Comparison of ENCODE assay signal across 19 mouse cellular contexts in genomic region chr8:46818106-46818989, GRCm38 (mm10).
DNase-seq lines count a peak whose midpoint lies in the region; ATAC-seq and TF ChIP-seq lines count a peak whose summit lies in the region.
"Had no signal": no experiment of that assay in that cellular context is flagged by ENCODE, and none has a peak within 500 bp of the region (broad histone marks: within the 10 kb centered on the region; RNA-seq: fewer than 3 reads in every experiment).

No protein-coding gene starts in this region.

- WGBS in limb, embryonic 12.5 days: 63% methylated on average over 14 of the region's 14 CpGs
- WGBS in limb, embryonic 10.5 days: 79% methylated on average over 14 of the region's 14 CpGs
- 49% methylated on average over 14 of the region's 14 CpGs for WGBS in embryonic facial prominence, embryonic 14.5 days
- WGBS in midbrain, embryonic 11.5 days: 86% methylated on average over 14 of the region's 14 CpGs

- H3K27ac ChIP-seq in limb, embryonic 12.5 days: 0 out of 2 replicates have a peak overlapping the region, but pooled peaks have one; percentile 29
- H3K27ac ChIP-seq in limb, embryonic 10.5 days: no peak overlapping the region
- H3K27ac ChIP-seq in CH12.LX (ENCODE audit: insufficient read depth, low read depth): peak overlapping the region; percentile 38; the same call in 1 of the 2 replicates
- H3K27ac ChIP-seq in embryonic facial prominence, embryonic 14.5 days (replicated peaks; ENCODE audit: low read depth, low read length): no peak overlapping the region
- H3K27ac ChIP-seq in gastrocnemius, adult 2 months: no peak overlapping the region; the same call in 1 of the 2 replicates
- H3K27ac ChIP-seq in midbrain, embryonic 11.5 days (ENCODE audit: low read depth, low read length): no peak overlapping the region
- H3K27ac ChIP-seq: embryonic facial prominence, embryonic 13.5 days; forebrain, embryonic 12.5 days; hindbrain, postnatal 0 days had no signal

- H3K36me3 ChIP-seq in limb, embryonic 12.5 days: peaks cover 61% of the 10 kb centered on the region
- H3K36me3 ChIP-seq in limb, embryonic 10.5 days: peaks cover 38% of the 10 kb centered on the region
- peaks cover 15 to 90% of the 10 kb centered on the region in 2 experiments for H3K36me3 ChIP-seq in CH12.LX (replicated peaks in 1 of 2; ENCODE audit: control insufficient read depth in 1 of 2, insufficient read depth in 1 of 2, low read length in 1 of 2)
- H3K36me3 ChIP-seq in embryonic facial prominence, embryonic 14.5 days (ENCODE audit: control insufficient read depth, insufficient read depth, low read length): 0 out of 2 replicates have a peak, but pooled peaks cover 22% of the 10 kb centered on the region
- H3K36me3 ChIP-seq in midbrain, embryonic 11.5 days (ENCODE audit: control insufficient read depth, insufficient read depth, low read length): no peaks in the 10 kb centered on the region

- intact Hi-C loops in gastrocnemius, adult 2 months (cut with DNase I): no loop called here

- dilution Hi-C loops in CH12.LX (cut with MboI; ENCODE audit: extremely low pct_ligation_motif_present, extremely low pct_unique_long_range_greater_than_20kb, low sequenced_read_pairs): no loop called here

- no peak for TF ChIP-seq CTCF in CH12.LX (conservative IDR thresholded peaks at IDR 0.05 in 1 of 2, IDR thresholded peaks at IDR 0.05 in 1 of 2; ENCODE audit: low read depth in 2 of 2, low read length in 2 of 2)
- no peak for TF ChIP-seq CTCF in gastrocnemius, adult 2 months (IDR thresholded peaks at IDR 0.05)

- no peaks in the 10 kb centered on the region for H3K9me3 ChIP-seq in limb, embryonic 12.5 days
- no peaks in the 10 kb centered on the region for H3K9me3 ChIP-seq in limb, embryonic 10.5 days (replicated peaks)
- H3K9me3 ChIP-seq in CH12.LX (replicated peaks; ENCODE audit: low read length): no peaks in the 10 kb centered on the region
- H3K9me3 ChIP-seq in embryonic facial prominence, embryonic 14.5 days (ENCODE audit: control insufficient read depth, low read length): no peaks in the 10 kb centered on the region
- no peaks in the 10 kb centered on the region for H3K9me3 ChIP-seq in midbrain, embryonic 11.5 days (ENCODE audit: control insufficient read depth, low read length)
- H3K9me3 ChIP-seq: embryonic facial prominence, embryonic 13.5 days; forebrain, embryonic 12.5 days had no signal

- H3K27me3 ChIP-seq in limb, embryonic 12.5 days: no peaks in the 10 kb centered on the region
- no peaks in the 10 kb centered on the region for H3K27me3 ChIP-seq in limb, embryonic 10.5 days (ENCODE audit: low read depth, poor library complexity, severe bottlenecking)
- no peaks in the 10 kb centered on the region for H3K27me3 ChIP-seq in CH12.LX (replicated peaks)
- no peaks in the 10 kb centered on the region for H3K27me3 ChIP-seq in embryonic facial prominence, embryonic 14.5 days (replicated peaks; ENCODE audit: control insufficient read depth, insufficient read depth, low read length)
- no peaks in the 10 kb centered on the region for H3K27me3 ChIP-seq in midbrain, embryonic 11.5 days (ENCODE audit: control insufficient read depth, insufficient read depth, low read length)
- H3K27me3 ChIP-seq: embryonic facial prominence, embryonic 13.5 days; forebrain, embryonic 12.5 days had no signal

- no peak for DNase-seq in limb, embryonic 10.5 days (ENCODE audit: low spot score)
- no peak for DNase-seq in CH12.LX (ENCODE audit: extremely low read depth)
- DNase-seq in embryonic facial prominence, embryonic 14.5 days (ENCODE audit: low spot score): peak; percentile 41
- no peak for DNase-seq in cerebellum, adult 9-10 months
- DNase-seq in gastrocnemius, adult 2 months: no peak
- DNase-seq in midbrain, embryonic 11.5 days (ENCODE audit: low spot score, missing footprints): no peak
- DNase-seq: adrenal gland, postnatal 25 days; cerebellum, postnatal 25 days; heart, postnatal 36 days; kidney, adult 18-20 months; kidney, postnatal 14 days; liver; right cerebral cortex, postnatal 25 days; thymus, adult 2 months had no signal

- TF ChIP-seq EP300 in CH12.LX (IDR thresholded peaks at IDR 0.05; ENCODE audit: low read length): no peak

- no peak for TF ChIP-seq RAD21 in CH12.LX (IDR thresholded peaks at IDR 0.05; ENCODE audit: low read depth, low read length)

- in situ Hi-C loops in CH12.LX (cut with MboI; ENCODE audit: low pct_ligation_motif_present, low pct_unique_long_range_greater_than_20kb, low sequenced_read_pairs): no loop called here

- H3K4me1 ChIP-seq in limb, embryonic 12.5 days (replicated peaks): peaks cover 14% of the 10 kb centered on the region
- peaks cover 20% of the 10 kb centered on the region for H3K4me1 ChIP-seq in limb, embryonic 10.5 days
- peaks cover 17 to 31% of the 10 kb centered on the region in 2 experiments for H3K4me1 ChIP-seq in CH12.LX (ENCODE audit: control insufficient read depth in 1 of 2, insufficient read depth in 2 of 2)
- 0 out of 2 replicates have a peak, but pooled peaks cover 7% of the 10 kb centered on the region for H3K4me1 ChIP-seq in embryonic facial prominence, embryonic 14.5 days (ENCODE audit: control insufficient read depth, insufficient read depth, low read length)
- no peaks in the 10 kb centered on the region for H3K4me1 ChIP-seq in midbrain, embryonic 11.5 days (ENCODE audit: control insufficient read depth, insufficient read depth, low read length)

- H3K79me2 ChIP-seq in CH12.LX (replicated peaks; ENCODE audit: control insufficient read depth, extremely low read depth, insufficient read depth, poor library complexity, severe bottlenecking): no peaks in the 10 kb centered on the region

- no peak for ATAC-seq in limb, embryonic 12.5 days (ENCODE audit: insufficient number of reproducible peaks, insufficient read depth, low FRiP score, low TSS enrichment, low read depth)
- peak; percentile 84 for ATAC-seq in embryonic facial prominence, embryonic 14.5 days (ENCODE audit: low read depth)
- ATAC-seq in megakaryocyte, adult 5-6 weeks (ENCODE audit: poor library complexity, severe bottlenecking): peak; percentile 93
- ATAC-seq in midbrain, embryonic 11.5 days (ENCODE audit: low FRiP score): no peak
- ATAC-seq: hindbrain, postnatal 0 days had no signal

- H3K4me3 ChIP-seq in limb, embryonic 12.5 days (replicated peaks): no peak overlapping the region
- H3K4me3 ChIP-seq in limb, embryonic 10.5 days: no peak overlapping the region
- H3K4me3 ChIP-seq in CH12.LX (replicated peaks in 1 of 3; ENCODE audit: low read depth in 2 of 3, low read length in 2 of 3, poor library complexity in 1 of 3): no peak overlapping the region
- no peak overlapping the region for H3K4me3 ChIP-seq in embryonic facial prominence, embryonic 14.5 days (ENCODE audit: low read depth, low read length)
- no peak overlapping the region for H3K4me3 ChIP-seq in gastrocnemius, adult 2 months
- no peak overlapping the region for H3K4me3 ChIP-seq in midbrain, embryonic 11.5 days (ENCODE audit: low read depth, low read length)
- H3K4me3 ChIP-seq: embryonic facial prominence, embryonic 13.5 days; forebrain, embryonic 12.5 days had no signal

- no peak overlapping the region for H3K9ac ChIP-seq in limb, embryonic 12.5 days (replicated peaks)
- no peak overlapping the region for H3K9ac ChIP-seq in CH12.LX (ENCODE audit: insufficient read depth, low read depth)
- H3K9ac ChIP-seq in embryonic facial prominence, embryonic 14.5 days (ENCODE audit: low read depth, low read length): no peak overlapping the region
- H3K9ac ChIP-seq in midbrain, embryonic 11.5 days (ENCODE audit: low read length): no peak overlapping the region
- H3K9ac ChIP-seq: embryonic facial prominence, embryonic 13.5 days; forebrain, embryonic 12.5 days had no signal

- H3K4me2 ChIP-seq in limb, embryonic 12.5 days: no peak overlapping the region
- peak overlapping the region; percentile 4; the same call in 1 of the 2 replicates for H3K4me2 ChIP-seq in CH12.LX (ENCODE audit: insufficient read depth, low read depth, poor library complexity, severe bottlenecking)
- no peak overlapping the region for H3K4me2 ChIP-seq in embryonic facial prominence, embryonic 14.5 days (ENCODE audit: low read depth, low read length)
- H3K4me2 ChIP-seq in midbrain, embryonic 11.5 days: no peak overlapping the region
- H3K4me2 ChIP-seq: embryonic facial prominence, embryonic 13.5 days; forebrain, embryonic 12.5 days had no signal

- TF ChIP-seq POLR2A in CH12.LX (IDR thresholded peaks at IDR 0.05; ENCODE audit: low read depth, low read length): no peak

TF ChIP-seq in CH12.LX, 34 proteins besides CTCF, POLR2A, EP300 and RAD21:
- TF ChIP-seq TCF12 (IDR thresholded peaks at IDR 0.05; ENCODE audit: low read depth, low read length): no peak
- no peak for TF ChIP-seq PAX5 (IDR thresholded peaks at IDR 0.05; ENCODE audit: low read length)
- no peak for TF ChIP-seq MEF2A (IDR thresholded peaks at IDR 0.05; ENCODE audit: borderline replicate concordance, low read depth, low read length)
- TF ChIP-seq HCFC1 (IDR thresholded peaks at IDR 0.05; ENCODE audit: low read depth, low read length): no peak
- no peak for TF ChIP-seq ZC3H11A (IDR thresholded peaks at IDR 0.05; ENCODE audit: low read depth, low read length)
- TF ChIP-seq BHLHE40 (IDR thresholded peaks at IDR 0.05; ENCODE audit: low read depth, low read length): no peak
- no peak for TF ChIP-seq SIN3A (IDR thresholded peaks at IDR 0.05; ENCODE audit: low read length)
- no peak for TF ChIP-seq TBP (conservative IDR thresholded peaks at IDR 0.05; ENCODE audit: low read depth, low read length)
- no peak for TF ChIP-seq RCOR1 (conservative IDR thresholded peaks at IDR 0.05; ENCODE audit: low read depth, low read length)
- no peak for TF ChIP-seq POLR2AphosphoS2 (IDR thresholded peaks at IDR 0.05; ENCODE audit: low read depth, low read length)
- TF ChIP-seq GABPA (IDR thresholded peaks at IDR 0.05; ENCODE audit: insufficient replicate concordance, low read depth, low read length): no peak
- no peak for TF ChIP-seq CHD2 (IDR thresholded peaks at IDR 0.05; ENCODE audit: low read length)
- no peak for TF ChIP-seq NELFE (IDR thresholded peaks at IDR 0.05; ENCODE audit: low read depth, low read length)
- TF ChIP-seq USF1 (IDR thresholded peaks at IDR 0.05; ENCODE audit: low read depth, low read length): no peak
- no peak for TF ChIP-seq SMC3 (IDR thresholded peaks at IDR 0.05; ENCODE audit: low read depth, low read length)
- no peak for TF ChIP-seq JUN (IDR thresholded peaks at IDR 0.05; ENCODE audit: insufficient read depth, low read depth, low read length)
- no peak for TF ChIP-seq KAT2A (IDR thresholded peaks at IDR 0.05; ENCODE audit: insufficient replicate concordance, low read length)
- TF ChIP-seq MYC (IDR thresholded peaks at IDR 0.05; ENCODE audit: low read depth, low read length): no peak
- no peak for TF ChIP-seq MXI1 (IDR thresholded peaks at IDR 0.05; ENCODE audit: low read depth, low read length)
TF ChIP-seq in CH12.LX: peak in this region for 0.

Comparison
In these comparisons a context has a peak if more than half of its experiments do, and no peak if none do; other contexts are left out.
1. H3K27ac ChIP-seq: peak in limb, embryonic 12.5 days (single experiment) and CH12.LX (single experiment); none in limb, embryonic 10.5 days (single experiment), embryonic facial prominence, embryonic 14.5 days (single experiment), gastrocnemius, adult 2 months (single experiment) and midbrain, embryonic 11.5 days (single experiment).
2. ATAC-seq: peak in embryonic facial prominence, embryonic 14.5 days (single experiment) and megakaryocyte, adult 5-6 weeks (single experiment); none in limb, embryonic 12.5 days (single experiment) and midbrain, embryonic 11.5 days (single experiment).